Mouse (Mus musculus): ENCODE data around the gene Plxna2.

Plxna2 gene

DNA sequence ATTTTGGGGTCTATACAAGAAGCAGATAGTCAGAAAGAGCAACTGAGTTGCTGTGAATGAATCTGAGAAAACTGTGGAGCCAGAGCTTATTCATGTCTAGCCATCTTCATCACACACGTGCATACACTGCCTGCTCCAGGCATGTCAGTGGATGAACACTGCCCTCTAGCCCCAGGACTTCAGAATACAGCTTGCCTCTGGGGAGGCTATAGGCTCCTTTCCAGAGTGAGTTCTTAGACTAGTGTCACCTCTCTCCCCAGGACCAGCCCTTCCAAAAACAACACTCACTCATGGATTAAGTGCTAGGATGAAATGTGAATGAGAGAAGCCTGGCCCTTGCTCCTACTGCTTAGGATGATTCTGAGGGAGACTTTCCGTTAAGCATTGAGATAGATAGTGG is 198.9 kb downstream of the Plxna2 start:
- peak; percentile 74 for DNase-seq (ENCODE audit: low spot score)

DNA sequence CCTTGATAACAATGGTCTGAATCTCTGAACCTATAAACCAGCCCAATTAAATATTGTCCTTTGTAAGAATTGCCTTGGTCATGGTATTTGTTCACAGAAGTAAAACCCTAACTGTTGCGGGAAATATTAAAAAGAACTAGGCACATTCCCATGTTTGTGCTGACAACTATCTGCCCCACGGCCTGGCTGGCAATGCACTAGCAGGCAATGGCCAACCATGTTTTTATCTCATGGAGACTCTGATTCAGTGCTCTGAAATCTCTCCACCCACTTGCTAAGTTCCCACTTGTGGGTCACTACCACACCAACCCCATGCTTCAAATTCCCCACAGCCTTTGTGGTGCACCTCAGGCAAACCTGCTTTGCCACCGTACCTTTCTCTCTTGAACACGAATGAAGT is 202.9 kb downstream of the Plxna2 start:
- no peak for DNase-seq (ENCODE audit: low spot score)

DNA sequence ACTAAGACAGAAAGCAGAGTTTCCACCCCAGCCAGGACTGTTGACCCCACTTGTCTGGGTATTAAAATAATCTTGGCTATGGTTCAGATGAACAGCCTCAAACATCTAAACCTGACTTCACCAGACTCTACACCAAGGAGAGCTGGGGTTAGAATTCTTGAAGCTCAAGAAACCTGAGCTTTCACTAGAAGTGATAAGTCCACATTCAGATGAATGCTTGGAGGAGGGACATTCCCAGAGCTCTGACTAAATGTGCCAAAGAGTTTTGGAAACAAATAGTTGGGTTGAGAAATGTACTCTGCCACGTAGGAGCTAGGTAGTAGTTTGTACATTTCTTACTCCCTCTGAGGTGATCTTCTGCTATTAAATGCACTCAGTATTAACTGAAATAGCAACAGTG is 203.7 kb downstream of the Plxna2 start:
- no peak for DNase-seq (ENCODE audit: low spot score)

DNA sequence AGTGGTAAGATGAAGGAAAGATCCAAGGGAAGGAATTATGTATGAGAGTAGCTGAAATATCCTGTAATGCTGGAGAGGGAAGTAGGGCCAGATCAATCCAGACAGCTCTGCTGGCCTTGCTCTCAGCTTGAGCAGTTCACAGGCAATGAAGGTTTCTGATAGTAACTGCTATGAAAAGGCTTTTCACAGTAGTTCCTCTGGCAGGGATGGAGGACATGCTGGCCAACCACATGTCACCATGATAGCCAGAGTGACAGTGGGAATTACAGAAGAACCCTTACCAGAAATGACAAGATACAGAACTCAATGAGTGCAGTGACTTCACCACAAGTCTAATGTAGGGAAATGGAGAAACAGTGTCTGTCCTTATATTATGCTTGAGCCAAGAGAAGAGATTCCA is 210.3 kb downstream of the Plxna2 start:
- DNase-seq (ENCODE audit: low spot score), result no peak

DNA sequence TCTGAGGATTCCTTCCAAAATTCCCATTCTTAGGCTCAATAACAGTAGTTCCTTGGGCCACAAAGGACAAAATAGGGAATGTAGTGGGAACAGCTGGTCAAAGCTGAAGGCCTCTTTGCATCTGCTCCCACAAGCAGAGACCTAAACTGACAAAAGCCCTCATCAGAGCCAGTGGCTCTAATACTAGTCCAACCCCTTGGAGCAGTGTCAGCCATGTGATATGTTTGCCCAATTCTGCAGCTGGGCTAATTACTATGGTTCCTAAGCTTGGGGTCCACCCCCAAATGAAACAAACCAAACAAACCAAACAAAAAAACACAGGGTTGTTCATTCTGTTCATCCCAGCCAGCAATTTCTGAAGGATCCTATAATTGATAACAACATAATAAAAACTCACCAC is 217.2 kb downstream of the Plxna2 start:
- DNase-seq (ENCODE audit: low spot score), result no peak

DNA sequence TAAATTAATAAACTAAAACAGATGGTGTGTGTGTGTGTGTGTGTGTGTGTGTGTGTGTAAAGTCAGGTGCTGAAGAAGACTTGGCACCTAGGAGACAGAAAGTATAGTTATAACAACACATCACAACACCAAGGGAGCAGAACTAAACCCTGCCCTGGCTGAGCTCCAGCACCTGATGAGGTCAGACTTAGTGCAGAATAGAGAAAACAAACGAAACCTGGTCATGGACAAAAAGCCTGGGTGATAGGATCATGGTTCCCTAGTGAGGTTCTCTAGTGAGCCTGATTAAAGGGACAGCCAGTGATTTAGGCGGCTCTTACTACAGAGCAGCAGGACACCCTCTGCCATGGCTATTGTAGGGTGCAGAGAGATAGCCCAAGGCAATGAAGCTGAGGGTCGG is 218.2 kb downstream of the Plxna2 start:
- no peak for DNase-seq (ENCODE audit: low spot score)

DNA sequence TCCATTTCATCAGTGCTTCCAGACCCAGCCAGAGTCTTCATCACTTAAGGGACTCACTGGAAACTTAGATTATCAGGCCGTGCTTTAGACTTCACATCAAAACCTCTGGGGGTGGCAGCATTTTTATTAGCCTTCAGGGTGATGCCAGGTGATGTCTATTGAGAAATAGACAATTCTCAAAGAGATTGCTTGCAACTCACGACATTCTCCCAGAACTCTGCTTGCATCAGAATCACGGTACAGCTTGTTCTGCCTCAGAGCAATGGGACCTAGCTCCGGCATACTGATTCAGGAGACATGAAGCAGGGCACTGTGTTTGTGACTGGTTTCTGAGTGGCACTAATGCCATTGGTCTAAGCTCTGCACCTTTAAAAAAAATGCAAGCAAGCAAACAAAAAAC is 218.7 kb downstream of the Plxna2 start:
- no peak for DNase-seq (ENCODE audit: low spot score)

DNA sequence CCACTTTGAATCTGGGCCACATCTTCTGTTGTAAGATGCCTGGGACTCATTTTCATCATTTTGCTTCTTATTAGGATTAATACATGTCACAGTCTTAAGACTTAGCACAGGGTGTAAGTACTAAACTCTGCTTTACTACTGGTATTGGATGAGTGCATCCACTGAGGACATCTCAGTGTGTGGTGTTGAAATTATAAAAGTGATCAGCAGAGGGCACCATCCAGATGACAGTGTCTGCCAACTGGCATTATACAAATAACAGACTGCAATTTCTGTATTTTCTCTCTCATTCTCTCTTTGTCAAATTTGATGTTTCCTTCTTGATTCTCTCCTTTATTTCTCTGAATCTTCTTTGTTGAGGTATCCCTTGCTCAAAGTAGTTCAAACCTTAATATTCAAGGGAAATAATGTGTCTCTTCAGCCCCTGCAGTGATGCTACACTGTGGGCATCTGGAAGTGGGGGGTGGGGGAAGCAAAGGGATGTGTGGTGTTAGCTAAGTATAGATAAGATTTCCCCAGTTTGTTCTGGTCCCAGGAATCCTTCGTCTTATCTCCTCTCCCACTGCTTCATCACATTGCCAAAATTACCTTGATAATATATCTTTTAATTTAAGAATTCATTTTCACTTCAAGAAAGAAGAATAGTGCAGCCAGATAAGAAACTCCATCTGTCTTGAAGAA is 221.4 kb downstream of the Plxna2 start:
- peak; percentile 76 for DNase-seq (ENCODE audit: low spot score)

DNA sequence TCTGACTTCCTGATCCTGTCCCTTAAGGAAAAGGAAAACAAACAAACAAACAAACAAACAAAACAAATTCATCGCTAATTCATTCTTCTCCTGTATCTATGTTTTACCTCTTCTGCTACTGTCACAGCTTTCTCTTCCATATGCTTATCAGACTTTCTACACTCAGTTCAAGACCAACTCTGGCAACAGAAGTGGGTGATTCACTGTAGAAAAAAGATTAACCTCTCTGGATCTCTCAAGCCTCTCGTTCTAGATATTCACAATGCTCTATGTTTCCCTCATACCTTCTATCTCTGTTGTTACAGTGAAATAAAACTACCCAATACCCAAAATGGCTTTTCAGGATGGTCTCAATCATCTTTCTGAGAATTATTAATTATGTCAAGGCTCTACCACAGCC is 225.0 kb downstream of the Plxna2 start:
- no peak for DNase-seq (ENCODE audit: low spot score)

DNA sequence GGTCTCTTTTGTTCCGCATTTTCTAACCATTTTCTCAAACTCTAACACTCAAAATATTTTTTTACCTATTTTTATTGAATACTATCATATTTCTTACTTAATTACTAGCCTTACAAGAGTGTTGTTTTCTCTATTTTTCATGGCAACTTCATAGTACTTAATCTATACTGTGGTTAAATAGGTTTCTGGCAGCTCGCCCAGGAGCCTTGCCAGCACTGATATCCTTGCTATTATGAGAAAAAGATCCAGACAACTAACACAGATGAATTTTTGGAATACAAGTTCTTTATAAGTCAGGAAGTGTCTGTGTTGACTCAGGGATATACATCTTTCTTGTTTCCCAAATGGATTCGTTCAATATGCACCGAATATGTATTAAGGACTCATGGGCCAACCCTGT is 229.0 kb downstream of the Plxna2 start:
- DNase-seq (ENCODE audit: low spot score), result no peak

DNA sequence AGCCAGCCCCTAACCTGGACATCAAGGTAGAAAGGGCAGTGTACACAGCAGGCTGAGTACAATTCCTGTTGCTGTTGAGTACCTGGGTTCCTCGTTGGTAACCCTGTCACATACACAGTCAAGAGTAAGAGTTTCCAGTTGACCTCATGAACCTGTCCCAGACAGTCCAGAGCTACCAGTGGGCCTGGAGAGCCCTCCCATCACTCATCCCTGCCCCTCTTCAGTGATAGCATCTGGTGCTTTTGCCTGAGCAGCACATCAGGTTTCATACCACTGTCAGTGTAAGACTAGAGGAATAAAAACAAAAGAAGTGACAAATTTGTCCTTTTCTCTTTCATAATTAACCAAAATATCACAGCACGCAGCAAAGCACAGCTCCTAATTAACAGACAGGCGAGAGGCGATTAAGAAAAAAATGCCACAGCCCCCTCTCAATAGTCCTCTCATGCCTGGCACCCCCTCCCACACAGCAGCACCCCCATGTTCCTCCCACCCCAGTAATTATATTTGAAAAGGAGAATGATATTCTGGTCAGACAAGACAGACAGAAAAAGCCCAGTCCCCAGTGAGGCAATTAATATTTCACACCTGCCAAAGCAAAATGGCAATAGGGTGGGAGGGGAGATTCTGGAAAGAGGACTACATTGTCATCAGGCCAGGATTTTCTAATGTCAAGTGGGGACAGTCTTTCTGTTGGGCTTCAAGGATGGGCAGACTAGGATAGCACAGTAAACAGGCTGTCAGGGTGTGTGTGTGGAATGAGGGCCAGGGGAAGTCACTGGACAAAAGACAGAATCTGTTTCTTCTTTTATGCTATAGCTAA is 233.4 kb downstream of the Plxna2 start:
- no peak for DNase-seq (ENCODE audit: low spot score)

DNA sequence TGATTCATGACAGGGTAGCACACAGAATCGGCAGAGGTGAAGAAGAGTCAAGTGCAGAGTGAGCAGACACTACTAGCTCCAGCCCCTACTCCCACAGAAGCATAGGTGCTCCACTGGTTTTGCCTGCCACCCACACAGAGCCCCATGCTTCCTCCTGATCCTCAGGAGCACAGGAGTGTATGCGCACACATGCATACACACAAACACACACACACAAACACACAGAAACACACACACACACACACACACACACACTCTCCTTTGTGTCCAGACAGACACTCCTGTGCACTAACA is 234.0 kb downstream of the Plxna2 start:
- DNase-seq (ENCODE audit: low spot score), result no peak
